Mouse (Mus musculus) inflammation-experienced regulatory T-cells, adult 6 months (primary cell): Measurements from ENCODE around the gene Gpr83. TPM values are rescaled to one million over a fixed set of nuclear protein-coding genes. Genes with fewer than 3 reads are reported as not detected.

Experiments
- ATAC-seq: one replicate; pipeline ENCODE4 v1.8.0; 2017
- polyA plus RNA-seq, 3 experiments: library from polyadenylated mRNA; unstranded; fragments of 100-300 nt; shearing (Covaris generic); gene quantifications; one replicate each; pipeline ENCODE4 v1.2.1; 2017

The Gpr83 gene
- polyA plus RNA-seq, 3 experiments from 2014 or later: 1.2 to 109 (median 83.0) TPM

DNA sequence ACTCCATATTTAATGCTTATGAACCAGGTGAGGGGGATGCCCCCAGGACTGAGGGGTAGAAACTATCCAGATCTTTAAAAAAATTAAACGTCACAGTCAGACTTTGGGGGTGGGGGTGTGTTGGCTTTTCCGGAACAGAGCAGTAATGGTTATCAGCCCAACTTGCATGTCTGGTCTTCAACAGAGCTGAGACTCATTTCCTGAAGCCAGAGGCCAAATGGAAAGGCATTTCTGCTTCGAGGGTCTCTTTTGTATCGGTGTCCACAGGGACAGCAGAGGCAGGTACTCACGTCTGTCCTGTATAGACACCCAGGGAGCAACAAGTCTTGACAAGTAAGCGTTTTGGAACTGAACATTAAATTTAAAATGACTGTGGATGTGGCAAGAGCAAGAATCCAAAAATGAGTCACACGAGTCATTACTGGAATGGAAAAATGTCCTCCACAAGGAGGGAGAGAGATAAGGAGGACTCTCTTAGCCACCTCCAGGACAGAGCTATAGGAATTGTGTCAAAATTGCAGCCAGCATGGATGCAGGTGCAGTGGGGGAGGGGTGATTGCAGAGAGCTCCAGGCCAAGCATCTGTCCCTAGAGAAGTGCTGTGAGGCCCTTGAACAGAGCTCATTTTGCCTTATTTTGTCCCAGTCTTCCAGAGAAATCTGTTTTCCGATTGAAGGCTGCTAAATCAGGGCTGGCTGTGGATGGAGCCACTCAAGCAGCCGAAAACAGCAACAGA is 44.9 kb downstream of the Gpr83 start:
- ATAC-seq: peak; percentile 20

DNA sequence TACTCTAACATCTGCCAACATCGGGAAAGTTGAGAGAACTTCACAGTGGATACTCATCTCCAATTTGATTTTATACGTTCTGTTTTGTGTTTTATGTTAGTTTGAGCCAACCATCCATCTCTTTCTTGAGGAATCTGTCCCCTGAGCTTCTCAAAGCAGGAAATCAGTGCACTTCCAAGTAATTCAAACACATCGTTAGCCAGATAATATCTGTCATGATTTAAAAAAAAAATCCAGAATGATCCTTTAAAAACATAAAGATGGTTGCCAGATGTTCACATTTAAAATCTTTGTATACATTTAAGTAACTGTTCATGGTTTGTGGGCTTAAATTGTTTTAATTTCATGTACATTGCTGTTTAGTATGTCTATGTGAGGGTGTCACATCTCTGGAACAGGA is 45.9 kb downstream of the Gpr83 start:
- no peak for ATAC-seq

DNA sequence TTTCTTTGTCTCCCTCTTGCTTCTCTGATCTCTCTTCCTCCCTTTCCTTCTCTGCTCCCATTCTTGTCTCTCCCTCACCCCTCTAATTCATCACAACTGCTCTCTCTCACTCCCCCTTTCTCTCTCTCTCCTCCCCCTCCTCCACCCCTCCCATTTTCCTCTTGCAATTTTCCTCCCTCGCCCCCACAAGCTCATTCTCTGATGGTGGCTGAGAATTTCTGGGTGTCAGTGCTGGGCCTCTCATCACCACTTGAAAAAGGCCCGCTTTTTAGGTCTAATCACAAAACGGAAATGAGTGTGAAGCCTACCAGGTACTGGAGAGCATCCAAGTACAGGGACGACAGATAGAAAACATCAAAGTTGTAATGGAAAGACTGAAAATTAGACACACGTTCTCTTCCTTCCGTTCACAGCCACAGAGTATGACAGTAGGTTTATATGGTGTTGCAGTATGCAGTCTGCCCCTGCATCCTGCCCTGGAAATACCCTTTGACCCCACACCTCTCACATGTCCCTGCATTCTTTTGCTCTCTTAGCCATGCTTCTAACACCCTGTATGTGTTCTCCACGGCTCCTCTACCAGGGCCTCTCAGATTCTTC is 47.9 kb downstream of the Gpr83 start:
- ATAC-seq: peak; percentile 81

DNA sequence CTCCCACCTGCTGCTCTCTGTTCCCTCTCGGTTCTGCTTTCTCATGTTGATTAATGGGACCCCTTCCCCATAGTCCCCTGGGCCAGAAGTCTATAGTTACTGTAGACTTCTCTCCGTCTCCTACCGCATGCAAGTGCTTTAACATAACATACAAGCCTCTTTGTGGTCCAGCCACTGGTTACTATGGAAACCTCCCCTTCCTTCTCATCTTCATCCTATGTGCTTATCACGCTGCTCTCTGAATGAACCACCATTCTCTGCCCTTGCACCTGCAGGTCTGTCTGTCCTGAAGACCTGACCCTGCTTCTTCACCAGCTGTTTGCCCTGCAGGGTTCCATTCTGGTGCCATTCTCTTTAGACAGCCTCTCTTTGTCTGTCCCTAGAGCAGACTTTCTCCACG is 50.0 kb downstream of the Gpr83 start:
- ATAC-seq: no peak

DNA sequence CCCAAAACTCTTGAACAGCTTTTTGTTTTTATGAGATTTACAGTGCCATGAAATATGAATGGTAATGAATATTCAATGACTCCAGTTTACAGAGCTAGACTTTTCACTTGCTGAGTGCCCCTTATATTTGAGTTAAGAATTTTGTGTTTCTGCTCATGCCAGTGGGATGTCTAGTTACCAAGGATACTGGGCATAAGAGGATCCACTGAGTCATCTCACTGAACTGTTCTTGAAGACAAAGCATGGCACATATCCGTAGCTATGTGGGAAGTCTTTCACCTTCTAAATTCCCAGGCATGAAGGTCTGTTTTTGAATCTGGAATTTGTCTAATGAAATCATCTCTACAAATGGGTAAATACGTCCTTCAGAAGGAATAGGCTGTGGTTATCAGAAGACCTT is 52.0 kb downstream of the Gpr83 start:
- no peak for ATAC-seq

DNA sequence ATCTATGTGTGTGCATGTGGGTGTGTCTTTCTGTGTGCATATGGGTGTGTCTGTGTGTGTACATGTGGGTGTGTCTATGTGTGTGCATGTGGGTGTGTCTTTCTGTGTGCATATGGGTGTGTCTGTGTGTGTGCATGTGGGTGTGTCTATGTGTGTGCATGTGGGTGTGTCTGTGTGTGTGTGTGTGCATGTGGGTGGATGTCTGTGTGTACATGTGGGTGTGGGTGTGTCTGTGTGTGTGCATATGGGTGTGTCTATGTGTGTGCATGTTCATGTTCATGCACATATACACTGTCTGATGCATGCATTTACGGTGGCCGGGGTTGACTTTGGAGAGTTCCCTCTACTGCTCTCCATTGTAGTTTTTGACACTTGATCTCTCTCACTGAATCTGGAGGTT is 57.7 kb downstream of the Gpr83 start:
- ATAC-seq: no peak

DNA sequence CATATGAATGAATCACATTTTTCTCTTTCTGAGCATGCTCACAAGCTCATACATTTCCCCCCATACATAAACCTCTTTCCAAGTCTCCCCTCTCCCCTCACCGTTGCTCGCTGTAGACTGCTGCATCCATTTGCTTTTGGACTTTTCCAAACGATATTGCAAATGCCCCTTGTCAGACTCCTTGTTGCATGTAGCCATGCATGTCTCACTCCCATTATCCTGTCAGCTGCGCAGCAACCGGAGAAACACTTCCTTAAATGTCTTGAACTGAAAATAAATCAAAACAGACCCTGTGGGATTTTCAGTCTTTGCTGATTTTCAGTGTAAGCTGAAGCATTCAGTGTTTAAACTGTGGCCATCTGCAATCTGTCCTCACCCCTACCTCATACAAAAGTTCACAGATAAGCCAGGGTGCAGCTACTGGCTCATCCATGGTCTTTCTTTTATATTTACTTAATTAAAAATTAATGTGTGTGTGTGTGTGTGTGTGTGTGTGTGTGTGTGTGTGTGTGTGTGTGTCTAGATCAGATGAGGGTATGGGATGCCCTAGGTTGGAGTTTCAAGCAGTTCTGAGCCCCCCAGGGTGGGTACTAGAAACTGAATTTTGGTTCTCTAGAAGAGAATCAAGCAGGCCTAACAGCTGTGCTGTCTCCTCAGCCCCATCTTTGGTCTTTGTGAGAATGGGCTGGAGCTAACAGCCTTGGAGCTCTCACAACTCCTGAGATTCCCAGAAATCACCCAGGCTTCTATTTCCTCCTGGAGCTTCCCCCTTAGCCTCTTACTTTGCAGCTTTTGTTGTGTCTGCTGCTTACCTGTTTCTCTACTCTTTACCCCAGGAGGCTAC is 59.0 kb downstream of the Gpr83 start:
- no peak for ATAC-seq

Other genes with a start within 250 kb of the Gpr83 start
- under 1 TPM in 2 of 3 experiments, not detected in 1; 0.04 to 0.72 TPM for gene Amotl1, start 215.2 kb upstream of the Gpr83 start, polyA plus RNA-seq
- under 1 TPM; 0.21 to 0.45 (median 0.28) TPM for gene Piwil4, start 119.5 kb upstream of the Gpr83 start, polyA plus RNA-seq
- gene Fut4, start 107.8 kb upstream of the Gpr83 start, polyA plus RNA-seq: not detected
- gene 1700012B09Rik, start 89.2 kb upstream of the Gpr83 start, polyA plus RNA-seq: not detected
- 10 to 100 TPM; 18.3 to 28.9 (median 26.6) TPM for gene Mre11a, start 75.6 kb upstream of the Gpr83 start, polyA plus RNA-seq
- gene Ankrd49, start 75.4 kb upstream of the Gpr83 start, polyA plus RNA-seq: 10 to 100 TPM; 20.1 to 41.7 (median 29.0) TPM
- 1,000 to 10,000 TPM in 2 of 3 experiments, 100 to 1,000 TPM in 1; 294 to 1,489 (median 1,424) TPM for gene Izumo1r, start 43.7 kb downstream of the Gpr83 start, polyA plus RNA-seq
- 10 to 100 TPM; 21.8 to 27.3 (median 22.6) TPM for gene Panx1, start 185.3 kb downstream of the Gpr83 start, polyA plus RNA-seq